In genomic region chr16:58709536-58709935, GRCm38 (mm10) we compare ENCODE assay signal across 24 mouse cellular contexts. TPM values are rescaled to one million over a fixed set of nuclear protein-coding genes. Genes with fewer than 3 reads are reported as not detected.
DNase-seq lines count a peak whose midpoint lies in the region; TF ChIP-seq lines count a peak whose summit lies in the region.
"Had no signal": no experiment of that assay in that cellular context is flagged by ENCODE, and none has a peak within 500 bp of the region (broad histone marks: within the 10 kb centered on the region; RNA-seq: fewer than 3 reads in every experiment).

No protein-coding gene starts in this region.

- peak; percentile 53 for TF ChIP-seq EP300 in CH12.LX (IDR thresholded peaks at IDR 0.05; ENCODE audit: low read length)

- peaks cover 20 to 66% of the 10 kb centered on the region in 2 experiments for H3K4me1 ChIP-seq in CH12.LX (ENCODE audit: control insufficient read depth in 1 of 2, insufficient read depth in 2 of 2)

- H3K9me3 ChIP-seq in CH12.LX (replicated peaks; ENCODE audit: low read length) = no peaks in the 10 kb centered on the region
- H3K9me3 ChIP-seq: G1E had no signal

- no peak for TF ChIP-seq POLR2A in CH12.LX (IDR thresholded peaks at IDR 0.05; ENCODE audit: low read depth, low read length)

- TF ChIP-seq RAD21 in CH12.LX (IDR thresholded peaks at IDR 0.05; ENCODE audit: low read depth, low read length) = no peak

- no peak for TF ChIP-seq CTCF in CH12.LX (conservative IDR thresholded peaks at IDR 0.05 in 1 of 2, IDR thresholded peaks at IDR 0.05 in 1 of 2; ENCODE audit: low read depth in 2 of 2, low read length in 2 of 2)
- TF ChIP-seq CTCF in gastrocnemius, adult 2 months (IDR thresholded peaks at IDR 0.05) = no peak

- peak overlapping the region; percentile 29; the same call in 1 of the 2 replicates for H3K4me2 ChIP-seq in CH12.LX (ENCODE audit: insufficient read depth, low read depth, poor library complexity, severe bottlenecking)

- dilution Hi-C loops in CH12.LX (cut with MboI; ENCODE audit: extremely low pct_ligation_motif_present, extremely low pct_unique_long_range_greater_than_20kb, low sequenced_read_pairs) = no loop called here

- no peaks in the 10 kb centered on the region for H3K27me3 ChIP-seq in CH12.LX (replicated peaks)

- in situ Hi-C loops in CH12.LX (cut with MboI; ENCODE audit: low pct_ligation_motif_present, low pct_unique_long_range_greater_than_20kb, low sequenced_read_pairs) = loop anchor here (10.0 kb wide), 2 partner anchors 195 to 805 kb away; no protein-coding TSS in a partner anchor

- no peak overlapping the region for H3K4me3 ChIP-seq in CH12.LX (replicated peaks in 1 of 3; ENCODE audit: low read depth in 2 of 3, low read length in 2 of 3, poor library complexity in 1 of 3)
- H3K4me3 ChIP-seq in gastrocnemius, adult 2 months = no peak overlapping the region

- no peaks in the 10 kb centered on the region for H3K36me3 ChIP-seq in CH12.LX (replicated peaks in 1 of 2; ENCODE audit: control insufficient read depth in 1 of 2, insufficient read depth in 1 of 2, low read length in 1 of 2)
- H3K36me3 ChIP-seq: G1E had no signal

- no peak overlapping the region for H3K9ac ChIP-seq in CH12.LX (ENCODE audit: insufficient read depth, low read depth)

- peaks cover 7% of the 10 kb centered on the region; the same call in 1 of the 2 replicates for H3K79me2 ChIP-seq in CH12.LX (replicated peaks; ENCODE audit: control insufficient read depth, extremely low read depth, insufficient read depth, poor library complexity, severe bottlenecking)

- intact Hi-C loops in gastrocnemius, adult 2 months (cut with DNase I) = no loop called here

- H3K27ac ChIP-seq in CH12.LX (ENCODE audit: insufficient read depth, low read depth) = no peak overlapping the region
- H3K27ac ChIP-seq in gastrocnemius, adult 2 months = no peak overlapping the region

- DNase-seq in A20 (ENCODE audit: low read depth, low spot score) (peak; percentile 59), CH12.LX (ENCODE audit: extremely low read depth) (no peak)
- no peak for DNase-seq in gastrocnemius, adult 2 months
- DNase-seq in adrenal gland, postnatal 14 days = no peak
- DNase-seq: adrenal gland, adult 2 months; adrenal gland, adult 8-10 months; adrenal gland, postnatal 10 days; adrenal gland, postnatal 25 days; adrenal gland, postnatal 36 days; B cell, adult 2 months; cerebellum, adult 11 months; cerebellum, adult 11-12 months; cerebellum, adult 18-20 months; cerebellum, adult 2 months; cerebellum, adult 8-10 months; cerebellum, adult 9-10 months had no signal

TF ChIP-seq in CH12.LX, 34 proteins besides CTCF, POLR2A, EP300 and RAD21:
- 0 out of 2 replicates have a peak, but pooled peaks have one; percentile 29 for TF ChIP-seq JUND (conservative IDR thresholded peaks at IDR 0.05; ENCODE audit: low read depth, low read length)
- 0 out of 2 replicates have a peak, but pooled peaks have one; percentile 39 for TF ChIP-seq ETS1 (conservative IDR thresholded peaks at IDR 0.05; ENCODE audit: low read depth, low read length)
- 0 out of 2 replicates have a peak, but pooled peaks have one; percentile 19 for TF ChIP-seq MAFK (IDR thresholded peaks at IDR 0.05; ENCODE audit: insufficient replicate concordance, low read length)
- no peak for TF ChIP-seq MXI1 (IDR thresholded peaks at IDR 0.05; ENCODE audit: low read depth, low read length)
- TF ChIP-seq BHLHE40 (IDR thresholded peaks at IDR 0.05; ENCODE audit: low read depth, low read length) = no peak
- TF ChIP-seq UBTF (IDR thresholded peaks at IDR 0.05; ENCODE audit: low read depth, low read length) = no peak
- TF ChIP-seq POLR2AphosphoS2 (IDR thresholded peaks at IDR 0.05; ENCODE audit: low read depth, low read length) = no peak
- no peak for TF ChIP-seq NELFE (IDR thresholded peaks at IDR 0.05; ENCODE audit: low read depth, low read length)
- 0 out of 2 replicates have a peak, but pooled peaks have one; percentile 14 for TF ChIP-seq CHD2 (IDR thresholded peaks at IDR 0.05; ENCODE audit: low read length)
- 0 out of 2 replicates have a peak, but pooled peaks have one; percentile 30 for TF ChIP-seq TBP (conservative IDR thresholded peaks at IDR 0.05; ENCODE audit: low read depth, low read length)
- 0 out of 2 replicates have a peak, but pooled peaks have one; percentile 24 for TF ChIP-seq TCF12 (IDR thresholded peaks at IDR 0.05; ENCODE audit: low read depth, low read length)
- TF ChIP-seq JUN (IDR thresholded peaks at IDR 0.05; ENCODE audit: insufficient read depth, low read depth, low read length) = 0 out of 2 replicates have a peak, but pooled peaks have one; percentile 16
- TF ChIP-seq CHD1 (IDR thresholded peaks at IDR 0.05; ENCODE audit: low read depth, low read length) = peak; percentile 84; the same call in 1 of the 2 replicates
- no peak for TF ChIP-seq RCOR1 (conservative IDR thresholded peaks at IDR 0.05; ENCODE audit: low read depth, low read length)
- no peak for TF ChIP-seq GABPA (IDR thresholded peaks at IDR 0.05; ENCODE audit: insufficient replicate concordance, low read depth, low read length)
- TF ChIP-seq MEF2A (IDR thresholded peaks at IDR 0.05; ENCODE audit: borderline replicate concordance, low read depth, low read length) = peak; percentile 48; the same call in 1 of the 2 replicates
- TF ChIP-seq IRF4 (IDR thresholded peaks at IDR 0.05; ENCODE audit: low read depth, low read length) = peak; percentile 67
- TF ChIP-seq MAZ (IDR thresholded peaks at IDR 0.05; ENCODE audit: low read depth, low read length) = no peak
- 0 out of 2 replicates have a peak, but pooled peaks have one; percentile 12 for TF ChIP-seq E2F4 (IDR thresholded peaks at IDR 0.05; ENCODE audit: insufficient replicate concordance, low read depth, low read length)

RNA-seq across cellular contexts. Expression of gene Gpr15, which starts 9.3 kb away (rescaled TPM):
- total RNA-seq in CH12.LX (2012; rRNA removed) (13.8 and 14.5 TPM in 2 replicates), CH12.LX (2014; rRNA removed) (8.3 and 8.7 TPM in 2 replicates)
- 3.9 and 4.7 TPM in 2 replicates for polyA plus RNA-seq in CH12.LX (2012; ENCODE audit: insufficient read length, low read depth)
- total RNA-seq in gastrocnemius, adult 2 months (2021) = not detected
- not detected in 2 replicates for total RNA-seq in adrenal gland, postnatal 14 days (2021)
- total RNA-seq: adrenal gland, adult 18-20 months; adrenal gland, adult 2 months; adrenal gland, adult 8-10 months; adrenal gland, postnatal 10 days; adrenal gland, postnatal 25 days; adrenal gland, postnatal 36 days; adrenal gland, postnatal 4 days; ES-E14; MEL had no signal
- polyA plus RNA-seq: adrenal gland, adult 2 months; C2C12; cerebellum, adult 2 months; G1E; Patski had no signal

RNA-seq across cellular contexts. Expression of gene Cldnd1, which starts 18.2 kb away (rescaled TPM):
- total RNA-seq in CH12.LX (2012; rRNA removed) = 59.9 and 63.8 TPM in 2 replicates
- 78.0 and 78.7 TPM in 2 replicates for total RNA-seq in CH12.LX (2014; rRNA removed)
- polyA plus RNA-seq in CH12.LX (2012; ENCODE audit: insufficient read length, low read depth) = 65.6 and 80.6 TPM in 2 replicates
- 10 to 100 TPM; 64.8 to 82.8 TPM for total RNA-seq in gastrocnemius, adult 2 months (2021)
- 68.9 and 82.2 TPM in 2 replicates for total RNA-seq in adrenal gland, postnatal 14 days (2021)

RNA-seq across cellular contexts. Expression of gene Cpox, which starts 39.4 kb away (rescaled TPM):
- total RNA-seq in CH12.LX (2012; rRNA removed) (77.2 and 91.4 TPM in 2 replicates), CH12.LX (2014; rRNA removed) (70.3 and 74.5 TPM in 2 replicates)
- polyA plus RNA-seq in CH12.LX (2012; ENCODE audit: insufficient read length, low read depth) = 72.3 and 75.6 TPM in 2 replicates
- 10 to 100 TPM; 20.2 to 25.4 TPM for total RNA-seq in gastrocnemius, adult 2 months (2021)
- total RNA-seq in adrenal gland, postnatal 14 days (2021) = 20.5 and 27.8 TPM in 2 replicates

RNA-seq across cellular contexts. Expression of gene Olfr172, which starts 53.4 kb away (rescaled TPM):
- total RNA-seq in CH12.LX (2012; rRNA removed) (not detected in 2 replicates), CH12.LX (2014; rRNA removed) (not detected in 2 replicates)
- not detected in 2 replicates for polyA plus RNA-seq in CH12.LX (2012; ENCODE audit: insufficient read length, low read depth)
- not detected for total RNA-seq in gastrocnemius, adult 2 months (2021)
- not detected in 2 replicates for total RNA-seq in adrenal gland, postnatal 14 days (2021)
- total RNA-seq: adrenal gland, adult 18-20 months; adrenal gland, adult 2 months; adrenal gland, adult 8-10 months; adrenal gland, postnatal 10 days; adrenal gland, postnatal 25 days; adrenal gland, postnatal 36 days; adrenal gland, postnatal 4 days; ES-E14; G1E; MEL had no signal
- polyA plus RNA-seq: adrenal gland, adult 2 months; brain, embryonic 14.5 days; C2C12; cerebellum, adult 2 months; G1E; Patski had no signal
